Mouse (Mus musculus): ENCODE measurements at regions not wholly inside any gene's neighbourhood (a gene's known extent, or its start where the extent isn't known, plus 50 kb on each side); places are given as distances from the start of the nearest gene placed in this dataset.

DNA sequence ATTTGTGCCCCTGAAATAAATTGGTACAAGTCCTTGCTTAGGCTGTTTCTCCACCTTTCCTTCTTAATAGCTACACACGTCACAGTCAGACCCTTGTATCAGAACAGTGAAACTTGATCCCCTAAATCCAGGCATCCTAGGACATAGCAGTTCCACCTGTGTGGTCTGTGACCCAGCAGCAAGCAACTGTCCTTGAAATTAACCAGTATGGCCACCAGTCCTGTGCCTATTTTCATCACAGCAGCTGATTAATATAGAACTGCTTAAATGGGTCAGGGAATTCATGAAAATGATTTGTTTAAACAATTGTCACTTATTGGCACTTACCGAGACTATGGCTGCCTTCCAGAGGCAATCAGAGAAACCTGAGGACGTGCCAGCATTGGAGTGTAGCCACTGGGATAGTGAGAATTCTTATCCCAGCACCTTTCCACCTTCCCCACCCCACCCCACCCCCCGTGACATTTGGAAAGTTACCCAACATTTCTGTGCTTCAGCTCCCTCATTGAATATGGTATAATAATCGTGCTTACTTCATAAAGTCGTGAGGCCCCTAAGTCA lies 135.4 kb upstream of the Cdkn2b start:
- DNase-seq, result no peak

DNA sequence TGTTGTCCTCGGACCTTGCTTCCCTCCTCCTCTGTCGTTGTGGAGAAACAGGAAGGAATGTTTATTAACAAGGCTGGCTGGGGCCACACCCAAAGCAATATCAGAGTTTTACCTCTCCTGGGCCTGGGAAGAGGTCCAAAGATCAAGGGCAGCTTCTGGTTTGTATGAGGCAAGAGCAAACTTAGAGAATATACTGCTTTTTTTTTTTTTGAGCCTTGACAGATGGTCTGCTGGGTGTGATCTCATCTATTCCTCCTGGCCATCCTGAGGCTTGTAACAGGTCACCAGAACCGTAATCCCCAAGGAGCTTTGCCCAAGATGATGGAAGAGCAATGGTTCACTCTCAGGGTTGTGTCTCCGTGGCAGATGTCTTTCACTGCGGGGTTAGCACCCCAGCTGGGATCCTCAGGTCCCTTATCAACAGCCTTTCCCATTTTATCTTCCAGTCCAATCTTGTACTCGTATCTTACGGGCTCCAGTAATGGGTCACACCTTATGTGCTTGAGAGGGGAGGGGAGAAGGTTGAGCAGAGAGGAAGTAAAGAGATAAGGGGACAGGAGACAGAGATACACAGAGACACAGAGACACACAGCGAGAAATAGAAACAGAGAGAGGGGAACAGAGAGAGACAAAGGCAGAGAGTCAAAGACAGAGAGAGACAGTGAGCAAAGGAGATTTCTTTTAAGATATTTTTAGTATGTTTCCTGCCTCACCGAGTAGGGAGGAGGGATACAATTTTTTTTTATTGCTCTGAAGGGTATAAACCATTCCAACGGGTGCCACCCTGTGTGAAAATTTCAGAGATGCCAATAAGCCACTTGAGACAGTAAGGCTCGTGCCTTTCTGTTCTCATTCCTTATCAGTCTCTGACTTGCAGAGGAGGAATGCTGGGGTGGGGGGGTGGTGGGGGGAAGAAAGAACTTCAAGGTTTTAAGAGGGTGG lies 134.6 kb upstream of the Cdkn2b start:
- no peak for DNase-seq

DNA sequence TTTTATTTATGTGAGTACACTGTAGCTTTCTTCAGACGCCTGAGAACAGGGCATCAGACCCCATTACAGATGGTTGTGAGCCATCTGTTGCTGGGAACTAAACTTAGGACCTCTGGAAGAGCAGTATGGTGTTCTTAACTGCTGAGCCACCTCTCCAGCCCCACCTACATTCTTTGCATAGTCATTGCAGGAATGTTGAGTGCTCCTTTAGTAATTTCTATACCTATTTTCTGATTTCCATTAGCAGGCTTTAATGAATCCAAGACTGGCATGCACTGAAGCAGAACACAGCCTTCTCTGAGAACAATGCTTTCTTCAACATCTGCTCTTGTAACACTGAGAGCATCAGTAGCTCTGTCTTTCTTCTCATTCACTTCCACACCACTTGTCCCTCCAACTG lies 131.7 kb upstream of the Cdkn2b start:
- DNase-seq, result no peak

- no peak for DNase-seq
Observed at GRCm38 (mm10) chr4:89440821-89441220, 130.0 kb upstream of the Cdkn2b start.

GRCm38 (mm10) chr4:89440326-89440725 lies 129.5 kb upstream of the Cdkn2b start:
- DNase-seq, result no peak

GRCm38 (mm10) chr4:89438665-89439064 lies 127.8 kb upstream of the Cdkn2b start:
- DNase-seq, result no peak

- DNase-seq, result no peak
Observed at GRCm38 (mm10) chr4:89436764-89437163, 125.9 kb upstream of the Cdkn2b start.

DNA sequence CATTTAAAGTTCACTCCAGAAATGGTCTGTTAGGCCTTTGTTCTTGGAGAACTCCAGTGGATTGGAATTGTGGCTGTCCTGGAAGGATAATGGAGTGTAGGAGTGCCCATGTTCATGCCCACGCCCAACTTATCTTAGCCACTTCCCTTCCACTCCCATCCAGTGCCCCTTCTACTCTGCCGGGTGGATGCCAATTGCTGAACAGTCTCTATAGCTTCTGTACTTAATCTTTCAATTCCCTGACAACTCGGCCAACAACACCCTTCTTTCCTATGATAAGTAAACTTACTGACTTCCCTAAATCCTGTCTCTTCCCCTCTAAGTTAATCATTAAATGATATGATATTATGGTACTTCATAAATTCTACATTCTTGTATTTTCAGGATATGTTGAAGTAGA lies 123.3 kb upstream of the Cdkn2b start:
- no peak for DNase-seq

DNA sequence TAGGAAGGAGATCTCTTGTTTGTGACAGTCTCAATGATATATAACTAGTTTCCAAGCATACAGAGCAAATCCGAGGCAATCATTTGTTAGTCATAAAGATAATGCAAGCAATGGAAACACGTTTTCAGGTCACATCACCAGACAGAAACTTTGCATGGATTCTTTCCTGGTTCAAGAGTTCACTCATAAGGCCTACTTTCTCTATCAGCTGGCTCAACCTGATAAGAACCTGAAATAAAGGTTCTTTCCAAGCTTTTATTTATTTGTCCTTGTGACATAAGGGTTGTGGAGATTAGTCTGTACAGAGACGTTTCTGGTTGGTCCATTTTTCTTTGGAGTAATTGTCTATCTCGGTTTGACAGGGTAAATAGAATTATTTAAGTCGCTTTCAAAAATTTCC lies 122.7 kb upstream of the Cdkn2b start:
- DNase-seq, result no peak

DNA sequence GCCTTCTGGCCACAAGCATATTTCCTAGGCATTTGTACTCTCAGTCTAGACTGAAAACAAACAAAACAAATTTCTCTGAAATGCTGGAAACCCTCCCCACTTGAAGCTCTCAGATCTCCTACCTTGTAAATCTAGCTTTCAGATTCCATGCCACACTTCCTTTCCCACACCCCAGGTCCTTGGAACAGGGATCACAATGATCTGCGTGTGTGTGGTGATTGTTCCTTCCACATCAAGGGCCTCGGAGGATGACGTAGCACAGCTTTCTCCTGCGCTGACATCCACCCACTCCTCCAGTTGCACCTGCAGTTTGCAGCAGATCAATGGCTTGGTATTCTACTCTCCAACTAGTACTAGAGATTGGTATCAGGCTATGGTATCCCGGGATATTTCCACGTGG lies 120.7 kb upstream of the Cdkn2b start:
- DNase-seq, result no peak

- no peak for DNase-seq
Observed at GRCm38 (mm10) chr4:89428465-89428864, 117.6 kb upstream of the Cdkn2b start.

DNA sequence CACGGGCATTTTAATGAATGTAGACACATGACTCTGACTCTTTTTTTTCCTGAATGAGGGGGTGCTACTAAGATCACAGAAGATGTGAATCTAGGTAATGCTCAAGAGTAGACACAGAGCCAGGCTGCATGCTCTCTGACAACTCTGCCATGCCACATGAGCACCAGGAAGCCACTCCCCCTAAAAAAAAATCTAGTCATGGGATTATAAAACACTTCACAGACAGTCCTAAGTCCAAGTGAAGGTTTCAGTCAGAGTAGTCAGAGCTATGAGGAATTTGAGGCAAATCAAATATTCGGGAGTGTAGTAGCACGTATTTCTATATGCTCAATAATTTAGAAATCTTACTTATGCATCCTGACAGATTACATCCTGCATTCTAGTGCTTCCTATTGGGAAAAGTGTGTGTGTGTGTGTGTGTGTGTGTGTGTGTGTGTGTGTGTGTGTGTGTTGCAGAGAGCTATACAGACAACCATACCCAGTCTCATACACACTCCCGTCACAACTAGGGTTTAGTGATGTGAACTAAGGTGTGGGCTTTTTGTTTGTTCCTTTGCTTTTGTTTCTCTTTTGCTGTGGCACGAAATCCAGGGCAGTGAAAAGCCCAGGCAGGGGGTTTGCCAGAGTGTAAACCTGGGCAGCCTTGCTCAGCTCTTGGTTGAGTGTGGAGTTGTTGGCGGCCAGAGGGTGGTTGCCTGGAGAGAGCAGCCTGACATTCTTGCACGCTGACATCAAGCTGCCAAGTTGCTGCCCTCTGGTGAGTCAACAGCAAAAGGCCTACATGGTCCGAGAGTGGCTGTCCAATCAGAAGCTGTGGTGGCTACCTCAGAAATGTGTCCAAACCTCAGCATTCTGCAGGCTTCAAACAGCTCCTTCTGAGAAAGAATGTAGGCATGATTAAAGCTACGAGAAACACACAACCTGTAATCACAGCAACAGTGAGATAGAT lies 116.8 kb upstream of the Cdkn2b start:
- DNase-seq, result peak; percentile 68

- no peak for DNase-seq
Observed at GRCm38 (mm10) chr4:89425916-89426315, 115.1 kb upstream of the Cdkn2b start.

DNA sequence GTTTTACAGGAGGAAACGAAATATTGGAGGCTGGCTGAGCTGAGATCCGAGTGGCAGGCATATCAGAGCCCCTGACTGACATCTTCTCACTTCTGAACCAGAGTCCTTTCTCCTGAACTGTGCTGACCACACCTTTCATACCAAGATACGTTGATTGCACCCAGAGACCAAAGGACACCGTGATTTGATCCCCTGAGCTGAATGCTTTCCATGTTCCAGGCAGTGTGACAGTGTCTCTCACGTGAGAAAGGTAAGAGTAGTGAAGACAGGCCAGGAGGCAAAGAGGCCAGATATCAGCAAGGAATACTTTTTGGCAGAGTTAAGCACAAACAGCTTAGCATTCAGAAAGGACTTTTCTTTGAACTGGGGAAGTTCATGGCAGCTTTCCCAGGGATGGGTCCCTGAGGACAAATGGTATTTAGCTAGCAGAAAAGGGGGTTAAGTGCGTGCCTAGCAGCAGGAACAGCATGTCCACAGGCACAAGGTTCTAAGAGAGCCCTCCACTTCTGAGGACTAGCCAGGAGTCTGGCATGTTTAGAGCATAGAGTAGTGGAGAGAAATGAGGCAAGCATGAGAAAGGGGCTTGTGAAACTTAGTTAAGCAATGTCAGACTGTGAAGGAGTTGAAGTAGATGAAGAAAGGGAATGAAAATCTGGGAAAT lies 111.0 kb upstream of the Cdkn2b start:
- DNase-seq, result peak; percentile 47

DNA sequence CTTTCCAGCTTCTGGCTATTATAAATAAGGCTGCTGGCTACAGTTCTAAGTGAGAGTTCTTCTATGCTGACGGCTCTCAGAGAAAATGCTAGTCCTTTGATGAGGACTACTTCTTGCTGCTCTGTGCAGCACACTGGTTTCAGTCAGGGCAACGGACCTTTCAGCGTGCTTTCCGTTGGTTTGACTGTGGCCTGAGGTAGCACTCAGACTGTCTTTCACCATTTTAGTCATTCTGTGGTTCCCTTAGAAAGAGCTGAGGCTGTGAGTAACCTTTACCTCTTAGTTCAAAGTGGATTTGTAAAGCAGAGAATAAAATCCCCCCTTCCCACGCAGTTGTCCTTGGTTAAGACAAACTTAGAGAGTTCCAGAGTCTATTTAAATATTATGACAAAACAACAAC lies 110.0 kb upstream of the Cdkn2b start:
- no peak for DNase-seq

- no peak for DNase-seq
Observed at GRCm38 (mm10) chr4:89419507-89419906, 108.7 kb upstream of the Cdkn2b start.

- no peak for DNase-seq
Observed at GRCm38 (mm10) chr4:89405624-89406167, 94.9 kb upstream of the Cdkn2b start.

DNA sequence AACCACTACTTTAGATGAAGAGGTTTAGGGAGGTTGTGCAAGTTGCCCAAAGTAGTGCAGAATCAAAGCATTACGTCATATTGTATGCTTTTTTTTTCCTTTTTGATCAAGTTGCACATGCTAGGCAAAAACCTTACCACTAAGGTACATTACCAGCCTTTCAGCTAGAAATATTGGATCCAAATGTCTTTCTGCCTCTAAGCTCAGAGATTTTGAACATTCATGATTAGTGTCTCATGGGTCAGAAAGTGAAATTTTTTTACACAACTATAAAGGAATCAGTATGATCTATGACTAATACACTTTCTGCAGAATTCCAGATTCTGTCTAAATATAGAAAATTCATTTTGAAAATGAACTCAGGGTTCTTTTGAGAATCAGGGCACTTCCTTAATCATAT lies 92.3 kb upstream of the Cdkn2b start:
- no peak for DNase-seq

GRCm38 (mm10) chr4:89402324-89402723 lies 91.5 kb upstream of the Cdkn2b start:
- no peak for DNase-seq

GRCm38 (mm10) chr4:89401696-89402095 lies 90.9 kb upstream of the Cdkn2b start:
- no peak for DNase-seq

GRCm38 (mm10) chr4:89400342-89400741 lies 89.5 kb upstream of the Cdkn2b start:
- no peak for DNase-seq

GRCm38 (mm10) chr4:89399277-89399676 lies 88.4 kb upstream of the Cdkn2b start:
- DNase-seq, result no peak
